Mouse (Mus musculus) MEL (cell line): ENCODE results near the gene Coro1b.

Experiments used
- CHD2 ChIP-seq: IDR thresholded peaks from 2 replicates; pipeline ENCODE4 v1.6.1; 2011; ENCODE audit warnings: low read length, improper control_type of control experiment
- CTCF ChIP-seq, 3 experiments: IDR thresholded peaks in 2 of 3; conservative IDR thresholded peaks in 1 of 3; 2 replicates each; pipeline ENCODE4 v1.5.1; 2011 to 2012; ENCODE audit warnings: low read length in 3 of 3, low read depth in 2 of 3, mild to moderate bottlenecking in 2 of 3, improper control_type of control experiment in 1 of 3, inconsistent platforms in 1 of 3, mixed read lengths in 1 of 3, moderate library complexity in 1 of 3; ENCODE audit not compliant: control insufficient read depth in 1 of 3, insufficient read depth in 1 of 3, poor library complexity in 1 of 3, severe bottlenecking in 1 of 3
- SIN3A ChIP-seq: IDR thresholded peaks from 2 replicates; pipeline ENCODE4 v1.6.1; 2012; ENCODE audit warnings: low read length, improper control_type of control experiment, inconsistent platforms
- USF1 ChIP-seq: IDR thresholded peaks from 2 replicates; pipeline ENCODE4 v1.6.1; 2014; ENCODE audit warnings: low read depth, mild to moderate bottlenecking, inconsistent platforms, low read length, improper control_type of control experiment, moderate library complexity

- no peak for TF ChIP-seq CTCF (IDR thresholded peaks at IDR 0.05 in 2 of 3, conservative IDR thresholded peaks at IDR 0.05 in 1 of 3; ENCODE audit: control insufficient read depth in 1 of 3, insufficient read depth in 1 of 3, low read depth in 2 of 3, low read length in 3 of 3, poor library complexity in 1 of 3, severe bottlenecking in 1 of 3)
- TF ChIP-seq CHD2, result no peak
- TF ChIP-seq USF1, result no peak
- TF ChIP-seq SIN3A, result no peak
Measured at GRCm38 (mm10) chr19:4112063-4112960, 36.1 kb upstream of the Coro1b start.
